Mouse (Mus musculus): ENCODE data around the gene Gm5767. TPM values are rescaled to one million over a fixed set of nuclear protein-coding genes. Genes with fewer than 3 reads are reported as not detected.

Gm5767 gene
- not detected in 2 replicates for total RNA-seq (2015; ENCODE audit: low replicate concordance)
- total RNA-seq (2017; ENCODE audit: low replicate concordance) = not detected in 2 replicates

- no peak for ATAC-seq (replicated peaks; ENCODE audit: low FRiP score, poor library complexity, severe bottlenecking)
Measured at GRCm38 (mm10) chr16:8680470-8680869, at the start of gene Gm5767. Gm5767 (plus strand) TSS chr16:8680770.

DNA sequence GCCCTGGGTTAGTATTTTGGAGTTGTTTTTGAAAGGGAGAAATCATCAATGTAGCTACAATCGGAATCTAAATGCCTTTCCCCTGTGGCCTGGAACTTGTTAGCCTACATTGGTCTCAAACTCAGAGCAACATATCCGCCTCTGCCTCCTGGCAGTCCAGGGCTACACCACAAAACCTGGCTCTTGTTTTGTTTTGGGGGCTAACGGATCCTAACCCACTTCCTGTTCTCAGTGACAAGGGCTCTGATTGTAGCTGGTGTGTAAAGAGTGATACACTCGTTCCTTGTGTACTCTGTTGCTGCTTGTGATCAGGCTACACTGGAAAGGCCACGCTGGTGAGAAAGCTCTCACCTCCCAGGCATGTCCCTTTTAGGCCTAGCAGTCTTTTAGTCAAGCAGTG is 49.1 kb upstream of the Gm5767 start:
- no peak for ATAC-seq (replicated peaks; ENCODE audit: low FRiP score, poor library complexity, severe bottlenecking)

- peak; percentile 48 for ATAC-seq (replicated peaks; ENCODE audit: low FRiP score, poor library complexity, severe bottlenecking)
Measured at GRCm38 (mm10) chr16:8636867-8637216, 43.7 kb upstream of the Gm5767 start.

DNA sequence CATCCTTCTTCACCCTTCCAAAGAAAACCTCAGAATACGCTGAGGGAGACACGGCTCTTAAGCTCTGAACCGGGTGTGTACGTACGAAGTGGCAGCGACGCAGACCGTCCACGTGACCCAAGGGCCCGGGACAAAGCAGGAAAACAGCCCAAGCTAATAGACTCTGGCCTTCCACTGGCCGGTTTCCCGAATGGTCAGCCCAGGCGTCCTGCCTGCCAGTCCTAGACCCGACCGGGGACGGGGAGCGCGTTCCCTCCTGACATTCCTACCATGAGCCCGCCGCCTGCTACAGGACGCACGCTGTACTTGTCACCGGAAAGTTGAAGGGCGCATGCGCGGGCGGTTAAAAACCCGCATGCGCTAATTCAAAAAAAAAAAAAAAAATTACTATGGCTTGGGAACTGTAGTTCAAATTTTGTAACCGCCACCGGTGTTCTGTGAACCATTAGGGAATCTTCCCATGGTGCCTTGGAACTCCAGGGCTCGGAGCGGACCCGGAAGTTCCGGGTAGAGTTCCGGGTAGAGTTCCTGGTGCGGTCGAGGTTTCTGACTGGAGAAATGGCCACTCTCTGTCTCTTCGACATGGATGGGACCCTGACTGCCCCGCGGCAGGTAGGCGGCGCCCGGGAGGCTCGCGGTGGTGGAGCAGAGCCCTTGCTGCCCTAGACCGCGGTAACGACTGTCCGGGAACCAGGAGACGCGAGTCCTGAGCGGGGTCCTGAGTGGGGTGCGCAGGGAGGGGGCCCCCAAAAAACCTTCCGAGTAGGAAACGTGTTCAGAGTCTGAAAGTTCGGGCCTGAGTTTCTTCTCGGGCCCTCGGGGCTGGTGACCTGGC is 43.1 kb upstream of the Gm5767 start, which contains the start of the genes Pmm2 and Tmem186:
TSS of gene Pmm2 (plus strand) at position 458 of the 835 bp plus-strand sequence.
TSS of gene Tmem186 (minus strand) at position 496 of the 835 bp plus-strand sequence.
- peak; percentile 81 for ATAC-seq (replicated peaks; ENCODE audit: low FRiP score, poor library complexity, severe bottlenecking)

GRCm38 (mm10) chr16:8638131-8638530 is 42.4 kb upstream of the Gm5767 start:
- 0 out of 2 replicates have a peak, but pooled peaks have one; percentile 1 for ATAC-seq (replicated peaks; ENCODE audit: low FRiP score, poor library complexity, severe bottlenecking)

GRCm38 (mm10) chr16:8639466-8640191 is 40.9 kb upstream of the Gm5767 start:
- ATAC-seq (replicated peaks; ENCODE audit: low FRiP score, poor library complexity, severe bottlenecking) = no peak

DNA sequence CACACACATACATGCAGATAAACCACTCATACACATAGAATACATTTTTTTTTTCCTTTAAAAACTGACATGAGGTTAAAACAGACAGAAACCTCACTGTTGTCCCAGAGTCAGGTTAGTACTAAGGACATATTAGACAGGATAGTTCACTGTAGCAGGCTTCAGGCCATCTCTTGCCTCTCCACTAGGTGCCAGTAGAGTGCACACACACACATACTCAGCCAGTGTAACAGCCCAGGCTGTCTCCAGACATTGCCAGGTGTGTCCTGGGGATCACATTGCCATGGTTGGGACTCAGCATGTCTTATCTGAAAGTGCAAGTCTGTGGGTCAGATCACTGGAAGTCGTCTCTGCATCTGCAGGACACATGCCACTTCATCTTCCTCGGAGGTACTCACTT is 36.7 kb upstream of the Gm5767 start:
- peak; percentile 95 for ATAC-seq (replicated peaks; ENCODE audit: low FRiP score, poor library complexity, severe bottlenecking)

GRCm38 (mm10) chr16:8645546-8645945 is 35.0 kb upstream of the Gm5767 start:
- no peak for ATAC-seq (replicated peaks; ENCODE audit: low FRiP score, poor library complexity, severe bottlenecking)

DNA sequence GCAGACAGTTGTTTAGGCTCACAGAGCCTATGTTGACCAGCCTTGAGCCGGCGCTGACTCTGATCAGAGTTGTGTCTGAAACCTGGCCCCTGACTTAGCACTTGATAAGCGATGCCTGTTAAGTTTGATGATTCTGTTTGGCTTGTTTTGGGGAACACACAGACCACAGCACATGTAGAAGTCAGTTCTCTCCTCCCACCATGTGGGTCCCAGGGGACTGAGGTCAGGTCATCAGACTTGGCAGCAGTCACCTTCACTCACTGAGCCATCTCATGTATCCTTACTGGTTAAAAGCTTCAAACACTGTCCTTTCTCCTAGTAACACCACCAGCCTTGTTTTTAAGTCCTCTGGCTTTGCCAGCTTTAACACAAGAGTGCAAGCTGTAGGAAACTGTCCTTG is 30.6 kb upstream of the Gm5767 start:
- no peak for ATAC-seq (replicated peaks; ENCODE audit: low FRiP score, poor library complexity, severe bottlenecking)

- ATAC-seq (replicated peaks; ENCODE audit: low FRiP score, poor library complexity, severe bottlenecking) = no peak
Measured at GRCm38 (mm10) chr16:8655108-8655507, 25.5 kb upstream of the Gm5767 start.

GRCm38 (mm10) chr16:8655599-8655998 is 25.0 kb upstream of the Gm5767 start:
- ATAC-seq (replicated peaks; ENCODE audit: low FRiP score, poor library complexity, severe bottlenecking) = peak; percentile 82

DNA sequence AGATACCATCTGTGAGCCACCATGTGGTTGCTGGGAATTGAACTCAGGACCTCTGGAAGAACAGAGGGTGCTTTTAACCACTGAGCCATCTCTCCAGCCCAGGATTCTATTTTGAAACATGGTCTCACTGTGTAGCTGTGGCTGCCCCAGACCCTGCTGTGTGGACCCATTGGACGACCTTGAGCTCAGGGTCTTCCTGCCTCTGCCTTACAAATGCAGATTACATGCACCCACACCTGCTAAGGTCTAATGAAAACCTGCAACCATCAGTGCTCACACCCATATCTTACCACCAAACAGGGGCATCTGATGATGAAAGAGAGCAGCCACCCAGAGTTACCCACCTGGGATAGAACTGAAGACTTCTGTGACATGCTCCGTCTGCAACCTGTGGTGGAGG is 24.3 kb upstream of the Gm5767 start:
- no peak for ATAC-seq (replicated peaks; ENCODE audit: low FRiP score, poor library complexity, severe bottlenecking)

DNA sequence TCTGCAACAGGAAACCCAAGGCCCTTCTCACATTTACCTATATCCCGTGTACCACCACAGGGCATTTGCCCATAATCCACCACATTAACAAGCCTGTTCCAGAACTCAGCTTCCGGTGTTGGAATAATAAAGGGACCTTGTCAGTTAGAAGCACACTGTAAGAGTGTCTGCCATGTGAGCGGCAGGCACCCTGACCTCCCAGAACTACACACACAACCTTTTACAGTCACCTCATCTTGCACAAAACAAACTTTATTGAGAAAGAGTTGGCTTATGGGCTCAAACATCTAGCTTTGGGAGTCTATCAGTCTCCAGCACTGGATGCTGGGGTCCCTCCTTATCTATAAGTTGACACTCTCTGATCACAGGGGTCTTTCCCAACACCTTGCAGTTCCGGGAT is 22.2 kb upstream of the Gm5767 start:
- no peak for ATAC-seq (replicated peaks; ENCODE audit: low FRiP score, poor library complexity, severe bottlenecking)

- no peak for ATAC-seq (replicated peaks; ENCODE audit: low FRiP score, poor library complexity, severe bottlenecking)
Measured at GRCm38 (mm10) chr16:8658764-8659163, 21.8 kb upstream of the Gm5767 start.

GRCm38 (mm10) chr16:8663022-8663421 is 17.5 kb upstream of the Gm5767 start:
- ATAC-seq (replicated peaks; ENCODE audit: low FRiP score, poor library complexity, severe bottlenecking) = no peak

DNA sequence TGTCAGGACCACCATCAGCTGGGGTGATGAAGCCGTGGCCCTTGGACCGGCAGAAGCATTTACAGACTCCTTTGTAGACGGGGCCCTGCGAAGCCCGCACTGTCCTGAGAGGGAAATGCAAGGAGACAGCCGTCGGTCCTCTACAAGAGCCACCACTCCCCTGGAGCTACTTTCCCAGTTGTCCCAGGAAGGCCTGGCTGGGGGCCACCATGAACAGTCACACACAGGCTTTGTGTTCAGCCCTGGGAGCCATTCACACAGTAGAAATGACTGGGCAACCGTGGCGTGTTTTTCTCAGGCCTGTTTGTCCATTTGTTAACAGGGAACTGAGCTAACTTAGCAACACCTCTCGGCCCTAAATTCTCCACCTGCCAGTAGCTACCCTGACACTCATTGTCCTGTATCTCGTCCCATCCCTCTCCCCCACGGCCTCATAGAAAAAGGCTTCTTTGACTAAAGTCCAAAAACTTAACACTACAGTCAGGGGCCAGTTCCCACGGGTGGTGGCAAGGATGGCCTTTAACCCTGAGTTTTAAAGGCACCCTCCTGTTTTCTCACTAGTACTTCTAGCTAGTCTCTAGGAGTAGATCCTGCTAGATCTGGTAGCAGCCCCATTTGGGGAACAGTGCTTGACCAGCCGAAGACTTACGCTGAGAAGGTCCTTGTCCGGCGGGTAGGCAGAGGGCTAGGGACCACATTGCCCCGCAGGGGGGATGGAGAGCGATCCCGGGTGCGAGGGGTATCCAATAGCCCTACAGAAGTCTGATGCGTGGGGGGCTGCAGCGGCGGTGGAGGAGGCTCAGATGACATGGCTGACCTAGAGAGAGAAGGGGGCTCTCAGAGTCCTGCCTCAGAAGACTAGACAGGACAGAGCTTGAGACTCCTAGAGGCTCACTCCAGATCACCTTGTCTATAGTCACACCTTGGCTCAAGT is 16.7 kb upstream of the Gm5767 start:
- no peak for ATAC-seq (replicated peaks; ENCODE audit: low FRiP score, poor library complexity, severe bottlenecking)

DNA sequence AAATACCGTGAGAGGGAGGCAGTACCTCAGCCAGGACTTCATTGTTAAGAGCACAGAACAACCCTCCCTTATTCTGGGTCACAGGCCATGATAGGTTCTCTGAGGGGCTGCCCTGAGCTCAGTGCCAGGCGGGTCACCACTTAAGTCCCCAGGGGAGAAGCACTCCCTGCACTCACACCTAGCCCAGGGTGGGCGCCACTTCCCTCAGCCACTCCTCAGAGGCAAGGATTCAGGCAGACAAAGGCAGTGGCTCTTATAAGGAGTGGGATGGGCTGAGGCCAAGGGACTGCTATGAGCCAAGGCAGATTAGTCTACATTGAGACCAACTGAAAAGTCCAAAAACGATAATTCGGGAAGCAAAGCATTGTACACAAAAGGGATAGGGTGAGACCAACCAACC is 15.2 kb upstream of the Gm5767 start:
- no peak for ATAC-seq (replicated peaks; ENCODE audit: low FRiP score, poor library complexity, severe bottlenecking)

DNA sequence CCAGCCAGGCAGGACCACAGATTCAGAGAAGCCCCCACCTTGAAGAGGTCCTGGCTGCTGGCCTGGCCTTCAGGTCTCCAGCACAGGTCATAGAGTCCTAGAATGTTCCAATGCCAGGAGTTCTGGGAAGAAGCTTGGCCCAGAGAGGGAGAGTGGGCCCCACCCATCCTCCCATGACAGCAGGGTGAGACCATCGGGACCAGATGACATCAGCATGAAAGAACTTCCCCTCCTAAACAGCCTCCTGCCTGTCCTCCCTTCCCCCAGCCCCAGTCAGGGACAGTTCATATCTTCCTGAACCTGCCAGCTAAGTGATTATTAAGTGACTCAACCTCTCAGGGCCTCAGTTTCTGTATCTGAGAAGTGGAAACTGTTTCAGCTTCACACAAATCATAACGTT is 14.1 kb upstream of the Gm5767 start:
- ATAC-seq (replicated peaks; ENCODE audit: low FRiP score, poor library complexity, severe bottlenecking) = no peak

DNA sequence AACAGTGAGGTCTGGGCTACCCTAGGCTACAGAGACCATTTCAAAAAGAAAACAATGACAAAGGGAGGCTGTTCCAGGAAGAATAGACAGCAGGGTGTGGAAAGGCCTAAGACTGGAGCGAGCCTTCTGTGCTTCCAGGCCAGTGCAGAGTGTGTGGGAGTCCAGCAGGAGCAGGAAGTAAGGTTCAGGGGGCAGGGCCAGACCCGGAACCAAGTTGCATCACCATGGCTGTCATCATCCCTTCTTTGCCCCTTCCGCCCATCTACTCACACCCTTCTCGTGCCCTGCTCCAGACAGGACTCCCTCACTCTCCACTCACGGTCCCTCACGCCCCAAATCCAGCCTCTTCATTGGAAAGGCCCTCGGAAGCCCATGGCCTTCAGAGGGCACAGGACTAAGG is 13.3 kb upstream of the Gm5767 start:
- ATAC-seq (replicated peaks; ENCODE audit: low FRiP score, poor library complexity, severe bottlenecking) = no peak

GRCm38 (mm10) chr16:8667814-8668213 is 12.8 kb upstream of the Gm5767 start:
- no peak for ATAC-seq (replicated peaks; ENCODE audit: low FRiP score, poor library complexity, severe bottlenecking)
